Mouse (Mus musculus): ENCODE results near the gene Mob3b. TPM values are rescaled to one million over a fixed set of nuclear protein-coding genes. Genes with fewer than 3 reads are reported as not detected.

Mob3b gene
- polyA plus RNA-seq, 1 experiment from 2014 or later: 11.5 TPM

GRCm38 (mm10) chr4:35092457-35092856, 64.8 kb downstream of the Mob3b start:
- H3K4me2 ChIP-seq (ENCODE audit: low read depth, low read length): no peak overlapping the region
- no peak for ATAC-seq (ENCODE audit: low read depth)
- H3K9me3 ChIP-seq (ENCODE audit: control insufficient read depth, low read length): no peaks in the 10 kb centered on the region
- H3K27me3 ChIP-seq (ENCODE audit: control insufficient read depth, insufficient read depth, low read depth, low read length): no peaks in the 10 kb centered on the region
- H3K36me3 ChIP-seq (ENCODE audit: control insufficient read depth, insufficient read depth, low read length): no peaks in the 10 kb centered on the region
- H3K4me1 ChIP-seq (replicated peaks; ENCODE audit: control insufficient read depth, insufficient read depth, low read length): peaks cover 14% of the 10 kb centered on the region
- no peak overlapping the region for H3K27ac ChIP-seq (ENCODE audit: low read length)
- 43% methylated on average over 3 of the region's 3 CpGs for WGBS
- no peak overlapping the region for H3K4me3 ChIP-seq (ENCODE audit: low read length)
- no peak overlapping the region for H3K9ac ChIP-seq (ENCODE audit: low read length)

GRCm38 (mm10) chr4:35091157-35091784, 66.0 kb downstream of the Mob3b start:
- Histone ChIP-seq H3K36me3 (ENCODE audit: control insufficient read depth, insufficient read depth, low read length) (no peaks in the 10 kb centered on the region), H3K4me3 (ENCODE audit: low read length) (no peak overlapping the region), H3K9me3 (ENCODE audit: control insufficient read depth, low read length) (no peaks in the 10 kb centered on the region), H3K27me3 (ENCODE audit: control insufficient read depth, insufficient read depth, low read depth, low read length) (no peaks in the 10 kb centered on the region), H3K27ac (ENCODE audit: low read length) (no peak overlapping the region), H3K4me2 (ENCODE audit: low read depth, low read length) (no peak overlapping the region), H3K9ac (ENCODE audit: low read length) (no peak overlapping the region), H3K4me1 (replicated peaks; ENCODE audit: control insufficient read depth, insufficient read depth, low read length) (peaks cover 7% of the 10 kb centered on the region; the same call in 1 of the 2 replicates)
- no peak for ATAC-seq (ENCODE audit: low read depth)
- 45% methylated on average over 13 of the region's 13 CpGs for WGBS

- H3K9ac ChIP-seq (ENCODE audit: low read length): no peak overlapping the region
- H3K36me3 ChIP-seq (ENCODE audit: control insufficient read depth, insufficient read depth, low read length): no peaks in the 10 kb centered on the region
- H3K9me3 ChIP-seq (ENCODE audit: control insufficient read depth, low read length): no peaks in the 10 kb centered on the region
- H3K4me1 ChIP-seq (replicated peaks; ENCODE audit: control insufficient read depth, insufficient read depth, low read length): peaks cover 6% of the 10 kb centered on the region; the same call in 1 of the 2 replicates
- no peak overlapping the region for H3K27ac ChIP-seq (ENCODE audit: low read length)
- ATAC-seq (ENCODE audit: low read depth): peak; percentile 54
- H3K27me3 ChIP-seq (ENCODE audit: control insufficient read depth, insufficient read depth, low read depth, low read length): no peaks in the 10 kb centered on the region
- no peak overlapping the region for H3K4me2 ChIP-seq (ENCODE audit: low read depth, low read length)
- WGBS: 63% methylated on average over 14 of the region's 14 CpGs
- H3K4me3 ChIP-seq (ENCODE audit: low read length): no peak overlapping the region
These were observed 67.7 kb downstream of the Mob3b start for GRCm38 (mm10) chr4:35089321-35090316.

GRCm38 (mm10) chr4:35086067-35086700, 71.1 kb downstream of the Mob3b start:
- no peaks in the 10 kb centered on the region for H3K36me3 ChIP-seq (ENCODE audit: control insufficient read depth, insufficient read depth, low read length)
- no peaks in the 10 kb centered on the region for H3K9me3 ChIP-seq (ENCODE audit: control insufficient read depth, low read length)
- H3K4me3 ChIP-seq (ENCODE audit: low read length): no peak overlapping the region
- no peak overlapping the region for H3K4me2 ChIP-seq (ENCODE audit: low read depth, low read length)
- H3K4me1 ChIP-seq (replicated peaks; ENCODE audit: control insufficient read depth, insufficient read depth, low read length): peaks cover 5% of the 10 kb centered on the region; the same call in 1 of the 2 replicates
- no peak overlapping the region for H3K9ac ChIP-seq (ENCODE audit: low read length)
- no peak for ATAC-seq (ENCODE audit: low read depth)
- 64% methylated on average over 7 of the region's 7 CpGs for WGBS
- no peaks in the 10 kb centered on the region for H3K27me3 ChIP-seq (ENCODE audit: control insufficient read depth, insufficient read depth, low read depth, low read length)
- no peak overlapping the region for H3K27ac ChIP-seq (ENCODE audit: low read length)

- no peak for ATAC-seq (ENCODE audit: low read depth)
- Histone ChIP-seq H3K27ac (ENCODE audit: low read length) (no peak overlapping the region), H3K27me3 (ENCODE audit: control insufficient read depth, insufficient read depth, low read depth, low read length) (no peaks in the 10 kb centered on the region), H3K9ac (ENCODE audit: low read length) (no peak overlapping the region), H3K4me1 (replicated peaks; ENCODE audit: control insufficient read depth, insufficient read depth, low read length) (no peaks in the 10 kb centered on the region), H3K36me3 (ENCODE audit: control insufficient read depth, insufficient read depth, low read length) (no peaks in the 10 kb centered on the region), H3K9me3 (ENCODE audit: control insufficient read depth, low read length) (no peaks in the 10 kb centered on the region), H3K4me2 (ENCODE audit: low read depth, low read length) (no peak overlapping the region), H3K4me3 (ENCODE audit: low read length) (no peak overlapping the region)
- 88% methylated on average over 8 of the region's 8 CpGs for WGBS
These were observed 73.2 kb downstream of the Mob3b start for GRCm38 (mm10) chr4:35084060-35084459.

- H3K9me3 ChIP-seq (ENCODE audit: control insufficient read depth, low read length): 0 out of 2 replicates have a peak, but pooled peaks cover 3% of the 10 kb centered on the region
- H3K27me3 ChIP-seq (ENCODE audit: control insufficient read depth, insufficient read depth, low read depth, low read length): no peaks in the 10 kb centered on the region
- no peaks in the 10 kb centered on the region for H3K36me3 ChIP-seq (ENCODE audit: control insufficient read depth, insufficient read depth, low read length)
- H3K4me3 ChIP-seq (ENCODE audit: low read length): no peak overlapping the region
- WGBS: 50% methylated on average over 10 of the region's 10 CpGs
- H3K27ac ChIP-seq (ENCODE audit: low read length): no peak overlapping the region
- no peak for ATAC-seq (ENCODE audit: low read depth)
- no peak overlapping the region for H3K4me2 ChIP-seq (ENCODE audit: low read depth, low read length)
- H3K4me1 ChIP-seq (replicated peaks; ENCODE audit: control insufficient read depth, insufficient read depth, low read length): no peaks in the 10 kb centered on the region
- no peak overlapping the region for H3K9ac ChIP-seq (ENCODE audit: low read length)
These were observed 74.7 kb downstream of the Mob3b start for GRCm38 (mm10) chr4:35082476-35083114.

GRCm38 (mm10) chr4:35080285-35080684, 77.0 kb downstream of the Mob3b start:
- no peak for ATAC-seq (ENCODE audit: low read depth)
- Histone ChIP-seq H3K9me3 (ENCODE audit: control insufficient read depth, low read length) (0 out of 2 replicates have a peak, but pooled peaks cover 3% of the 10 kb centered on the region), H3K4me2 (ENCODE audit: low read depth, low read length) (no peak overlapping the region), H3K27me3 (ENCODE audit: control insufficient read depth, insufficient read depth, low read depth, low read length) (no peaks in the 10 kb centered on the region), H3K4me3 (ENCODE audit: low read length) (no peak overlapping the region), H3K36me3 (ENCODE audit: control insufficient read depth, insufficient read depth, low read length) (no peaks in the 10 kb centered on the region), H3K9ac (ENCODE audit: low read length) (no peak overlapping the region), H3K27ac (ENCODE audit: low read length) (no peak overlapping the region), H3K4me1 (replicated peaks; ENCODE audit: control insufficient read depth, insufficient read depth, low read length) (no peaks in the 10 kb centered on the region)
- 84% methylated on average over 6 of the region's 6 CpGs for WGBS

- 25% methylated on average over 4 of the region's 4 CpGs for WGBS
These were observed 88.5 kb downstream of the Mob3b start for GRCm38 (mm10) chr4:35068739-35069138.

More at GRCm38 (mm10) chr4:35068739-35069138, 88.5 kb downstream of the Mob3b start:
- peaks cover 16% of the 10 kb centered on the region for H3K4me1 ChIP-seq (replicated peaks; ENCODE audit: control insufficient read depth, insufficient read depth, low read length)
- peak; percentile 44; the same call in 1 of the 2 replicates for ATAC-seq (ENCODE audit: low read depth)
- no peak overlapping the region for H3K4me2 ChIP-seq (ENCODE audit: low read depth, low read length)
- no peak overlapping the region for H3K4me3 ChIP-seq (ENCODE audit: low read length)
- H3K36me3 ChIP-seq (ENCODE audit: control insufficient read depth, insufficient read depth, low read length): no peaks in the 10 kb centered on the region
- H3K27ac ChIP-seq (ENCODE audit: low read length): peak overlapping the region; percentile 32; the same call in 1 of the 2 replicates
- no peaks in the 10 kb centered on the region for H3K27me3 ChIP-seq (ENCODE audit: control insufficient read depth, insufficient read depth, low read depth, low read length)
- H3K9me3 ChIP-seq (ENCODE audit: control insufficient read depth, low read length): no peaks in the 10 kb centered on the region
- no peak overlapping the region for H3K9ac ChIP-seq (ENCODE audit: low read length)

Data from lung, embryonic 16.5 days (tissue).